ENCODE assay signal across 8 mouse cellular contexts in the genomic region with DNA sequence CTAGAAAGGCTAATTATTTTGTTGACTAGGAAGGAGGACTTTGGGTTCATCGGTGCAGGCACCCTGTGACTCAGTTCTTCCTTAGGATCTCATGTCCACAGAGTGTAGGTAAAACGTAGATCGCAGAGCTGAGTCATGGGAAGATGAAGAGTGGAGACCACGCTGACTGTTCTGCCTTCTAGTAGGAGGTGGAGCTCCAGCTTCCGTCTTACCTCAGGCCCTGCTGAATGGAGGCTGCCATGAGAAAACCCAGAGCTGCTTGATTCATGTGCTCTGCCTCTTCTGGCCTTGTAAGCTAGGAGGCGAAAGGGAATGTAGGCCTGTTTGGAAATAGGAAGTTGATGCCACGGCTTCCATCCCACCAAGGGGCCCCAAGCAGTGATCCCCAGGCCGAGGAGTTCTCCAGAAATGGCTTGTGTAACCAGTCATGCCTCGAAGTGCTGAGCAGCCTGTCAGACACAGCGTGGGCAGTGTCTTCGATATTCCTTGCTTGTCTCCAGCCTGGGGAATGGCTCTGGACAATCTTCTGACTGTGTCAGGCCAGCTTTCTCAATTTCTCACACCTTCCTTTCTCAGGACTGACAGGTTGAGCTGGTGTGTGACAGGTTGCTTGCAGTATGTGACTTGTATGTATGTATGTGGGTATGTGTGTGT. TPM values are rescaled to one million over a fixed set of nuclear protein-coding genes. Genes with fewer than 3 reads are reported as not detected.
DNase-seq lines count a peak whose midpoint lies in the region; ATAC-seq and TF ChIP-seq lines count a peak whose summit lies in the region.

No protein-coding gene starts in this region.

- no peaks in the 10 kb centered on the region for H3K9me3 ChIP-seq in embryonic facial prominence, embryonic 15.5 days (replicated peaks)

- H3K36me3 ChIP-seq in kidney, adult 2 months (ENCODE audit: control insufficient read depth, insufficient read depth, low read length): peaks cover under 1% of the 10 kb centered on the region; the same call in 1 of the 2 replicates
- H3K36me3 ChIP-seq in embryonic facial prominence, embryonic 15.5 days: peaks cover 13% of the 10 kb centered on the region

- DNase-seq in kidney, adult 9 months: peak; percentile 21
- DNase-seq in kidney, adult 2 months: no peak
- DNase-seq in ES-CJ7 (ENCODE audit: low read depth, low spot score): peak; percentile 55
- peak; percentile 54 to 59 for DNase-seq in left cerebral cortex, postnatal 36 days (ENCODE audit: low spot score in 2 of 2)
- DNase-seq in naive thymus-derived CD4-positive, alpha-beta T cell, adult 2 months (ENCODE audit: low read depth): peak; percentile 64
- DNase-seq in spleen, postnatal 14 days (ENCODE audit: low spot score in 2 of 2): no peak
- no peak for DNase-seq in ovary, postnatal 14 days (ENCODE audit: low spot score)

- intact Hi-C loops in left cerebral cortex, postnatal 36 days (cut with DNase I): loop anchor here (5.0 kb wide), 1 partner anchor 40 kb away; a partner anchor contains a TSS

- no peak for ATAC-seq in embryonic facial prominence, embryonic 15.5 days (ENCODE audit: insufficient number of reproducible peaks, low FRiP score, low TSS enrichment, low read depth)

- H3K4me2 ChIP-seq in embryonic facial prominence, embryonic 15.5 days (replicated peaks): peak overlapping the region; percentile 72; the same call in 1 of the 2 replicates

- peaks cover 10% of the 10 kb centered on the region; the same call in 1 of the 2 replicates for H3K4me1 ChIP-seq in kidney, adult 2 months (ENCODE audit: control insufficient read depth, insufficient read depth, low read length)
- H3K4me1 ChIP-seq in embryonic facial prominence, embryonic 15.5 days: peaks cover 26% of the 10 kb centered on the region

- WGBS in kidney, adult 2 months: 48% methylated on average over 11 of the region's 11 CpGs
- WGBS in embryonic facial prominence, embryonic 15.5 days: 77% methylated on average over 11 of the region's 11 CpGs

- no peaks in the 10 kb centered on the region for H3K27me3 ChIP-seq in kidney, adult 2 months (replicated peaks; ENCODE audit: control insufficient read depth, insufficient read depth, low read length)
- H3K27me3 ChIP-seq in embryonic facial prominence, embryonic 15.5 days: no peaks in the 10 kb centered on the region

- TF ChIP-seq CTCF in kidney, adult 2 months (conservative IDR thresholded peaks at IDR 0.05; ENCODE audit: insufficient read depth, insufficient read length, low read depth, low read length): no peak

- TF ChIP-seq POLR2A in kidney, adult 2 months (IDR thresholded peaks at IDR 0.05; ENCODE audit: low read depth, low read length): no peak

- H3K27ac ChIP-seq in kidney, adult 2 months (ENCODE audit: insufficient read depth, low read depth, low read length): no peak overlapping the region
- H3K27ac ChIP-seq in embryonic facial prominence, embryonic 15.5 days (replicated peaks): peak overlapping the region; percentile 63; the same call in 1 of the 2 replicates

- H3K4me3 ChIP-seq in kidney, adult 2 months (ENCODE audit: insufficient read depth, low read depth, low read length): no peak overlapping the region
- H3K4me3 ChIP-seq in embryonic facial prominence, embryonic 15.5 days (replicated peaks): peak overlapping the region; percentile 91

- H3K9ac ChIP-seq in embryonic facial prominence, embryonic 15.5 days: no peak overlapping the region

RNA-seq across cellular contexts. Expression of a gene that starts 1.4 kb away (rescaled TPM):
- 47.8 and 54.6 TPM in 2 replicates for polyA plus RNA-seq in kidney, adult 2 months (2012; rRNA removed)
- 41.8 and 48.6 TPM in 2 replicates for polyA plus RNA-seq in embryonic facial prominence, embryonic 15.5 days (2015; fragmentation: Nextera tagmentation; extraction: Ambion mirVana)
- total RNA-seq in left cerebral cortex, postnatal 36 days (2021): 10 to 100 TPM; 68.3 to 82.9 TPM

RNA-seq across cellular contexts. Expression of a gene that starts 1.5 kb away (rescaled TPM):
- polyA plus RNA-seq in kidney, adult 2 months (2012; rRNA removed): 14.1 and 15.2 TPM in 2 replicates
- polyA plus RNA-seq in embryonic facial prominence, embryonic 15.5 days (2015; fragmentation: Nextera tagmentation; extraction: Ambion mirVana): 26.0 and 27.1 TPM in 2 replicates
- total RNA-seq in left cerebral cortex, postnatal 36 days (2021): 1 to 10 TPM in 1 of 2 experiments, under 1 TPM in 1; 0.41 to 1.8 TPM

RNA-seq across cellular contexts. Expression of a gene that starts 12.7 kb away (rescaled TPM):
- polyA plus RNA-seq in kidney, adult 2 months (2012; rRNA removed): 426 and 429 TPM in 2 replicates
- 212 and 214 TPM in 2 replicates for polyA plus RNA-seq in embryonic facial prominence, embryonic 15.5 days (2015; fragmentation: Nextera tagmentation; extraction: Ambion mirVana)
- 100 to 1,000 TPM in 1 of 2 experiments, 10 to 100 TPM in 1; 90.8 to 101 TPM for total RNA-seq in left cerebral cortex, postnatal 36 days (2021)

RNA-seq across cellular contexts. Expression of a gene that starts 26.9 kb away (rescaled TPM):
- polyA plus RNA-seq in kidney, adult 2 months (2012; rRNA removed): 3.6 and 5.9 TPM in 2 replicates
- polyA plus RNA-seq in embryonic facial prominence, embryonic 15.5 days (2015; fragmentation: Nextera tagmentation; extraction: Ambion mirVana): 8.3 and 10.1 TPM in 2 replicates
- total RNA-seq in left cerebral cortex, postnatal 36 days (2021): 1 to 10 TPM; 6.9 to 8.4 TPM

RNA-seq across cellular contexts. Expression of a gene that starts 35.0 kb away (rescaled TPM):
- polyA plus RNA-seq in kidney, adult 2 months (2012; rRNA removed): 3.2 and 3.5 TPM in 2 replicates
- polyA plus RNA-seq in embryonic facial prominence, embryonic 15.5 days (2015; fragmentation: Nextera tagmentation; extraction: Ambion mirVana): 19.8 and 20.4 TPM in 2 replicates
- 1 to 10 TPM in 1 of 2 experiments, not detected in 1; 1.8 TPM for total RNA-seq in left cerebral cortex, postnatal 36 days (2021)

Comparison
In these comparisons a context has a peak if more than half of its experiments do, and no peak if none do; other contexts are left out.
1. DNase-seq: peak in kidney, adult 9 months (single experiment), ES-CJ7 (single experiment), left cerebral cortex, postnatal 36 days (2 of 2) and naive thymus-derived CD4-positive, alpha-beta T cell, adult 2 months (single experiment); none in kidney, adult 2 months (single experiment), spleen, postnatal 14 days (0 of 2) and ovary, postnatal 14 days (single experiment).